Mouse (Mus musculus): ENCODE data around the gene Mark4.

DNA sequence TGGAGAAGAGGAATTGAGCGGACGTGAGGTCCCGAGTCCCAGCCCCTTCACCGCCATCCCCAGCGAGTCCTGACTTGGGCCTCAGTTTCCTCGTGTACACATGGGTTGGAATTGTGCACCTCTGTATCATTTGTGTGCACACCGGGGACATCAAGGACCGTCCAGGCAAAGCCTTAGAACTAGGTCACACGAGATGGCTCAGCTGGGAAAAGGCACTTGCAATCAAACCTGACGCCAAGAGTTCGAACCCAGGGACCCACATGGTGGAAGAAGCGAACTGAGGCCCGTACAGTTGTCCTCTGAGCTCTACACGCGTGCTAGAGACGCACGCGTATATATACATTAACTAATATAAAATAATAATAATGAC lies 49.0 kb upstream of the Mark4 start:
- TF ChIP-seq POLR2A (IDR thresholded peaks at IDR 0.05; ENCODE audit: control insufficient read depth, low read depth, low read length) = no peak
- no peak for TF ChIP-seq CTCF (IDR thresholded peaks at IDR 0.05; ENCODE audit: control insufficient read depth, insufficient read depth, insufficient replicate concordance, low read depth, low read length)
